Mouse (Mus musculus) lung, adult 2 months (tissue): ENCODE measurements around the gene Nos1ap. TPM values are rescaled to one million over a fixed set of nuclear protein-coding genes. Genes with fewer than 3 reads are reported as not detected.

Experiments used
- DNase-seq: peaks from one replicate; pipeline ENCODE4 v3.0.0; 2022
- H3K4me1 ChIP-seq: fragments of 200-500 bp; 2 replicates; pipeline ENCODE4 v1.6.1; 2011; ENCODE audit warnings: low read length; ENCODE audit not compliant: control insufficient read depth, insufficient read depth
- H3K4me3 ChIP-seq: fragments of 200-500 bp; replicated peaks from 2 replicates; pipeline ENCODE3; 2011; ENCODE audit warnings: low read depth, mild to moderate bottlenecking, control low read depth, low read length; ENCODE audit errors: extremely low read depth
- CTCF ChIP-seq: fragments of 200-500 bp; IDR thresholded peaks from 2 replicates; pipeline ENCODE4 v1.5.1; 2011; ENCODE audit warnings: mild to moderate bottlenecking, low read length, control low read depth; ENCODE audit not compliant: insufficient read depth
- POLR2A ChIP-seq: fragments of 200-500 bp; IDR thresholded peaks from 2 replicates; pipeline ENCODE4 v1.6.1; 2011; ENCODE audit warnings: low read depth, mild to moderate bottlenecking, control low read depth, low read length, borderline replicate concordance; ENCODE audit errors: extremely low read depth
- WGBS: fragments of 180-500 bp; shearing (Covaris S2); methylation state at CpG from one replicate; pipeline ENCODE4 v1.1.7; 2018; 5-methylcytosine and 5-hydroxymethylcytosine counted together
- polyA plus RNA-seq: library from polyadenylated mRNA; depleted of rRNA; stranded (reverse); fragments of >200 nt; gene quantifications from 2 replicates; pipeline ENCODE4 v1.2.3, GENCODE M21; 2012

Nos1ap gene
- polyA plus RNA-seq, 1 experiment: 17.7 TPM

DNA sequence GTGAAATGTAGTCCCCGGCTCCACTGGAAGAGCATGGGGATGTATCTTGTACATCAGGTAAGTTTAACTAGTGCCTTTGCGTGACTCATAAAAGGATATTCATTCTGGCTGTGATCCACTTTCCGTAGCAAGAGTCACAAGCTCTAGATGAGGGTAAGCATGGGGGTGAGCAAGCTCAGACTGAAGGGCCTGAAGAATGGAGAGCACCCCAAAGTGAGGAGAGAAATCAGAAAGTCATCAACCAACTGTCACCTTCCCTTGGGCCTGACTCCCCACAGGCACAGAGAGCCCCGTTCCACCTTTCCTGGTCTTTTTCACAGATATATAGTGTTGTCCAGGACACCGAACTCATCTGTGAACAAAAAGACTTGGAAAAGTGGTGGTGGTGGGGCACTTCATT lies 213.9 kb downstream of the Nos1ap start:
- no peak for TF ChIP-seq POLR2A
- TF ChIP-seq CTCF: no peak
- no peak for DNase-seq
- WGBS: 93% methylated on average over 5 of the region's 5 CpGs
- Histone ChIP-seq H3K4me1 (no peaks in the 10 kb centered on the region), H3K4me3 (no peak overlapping the region)

DNA sequence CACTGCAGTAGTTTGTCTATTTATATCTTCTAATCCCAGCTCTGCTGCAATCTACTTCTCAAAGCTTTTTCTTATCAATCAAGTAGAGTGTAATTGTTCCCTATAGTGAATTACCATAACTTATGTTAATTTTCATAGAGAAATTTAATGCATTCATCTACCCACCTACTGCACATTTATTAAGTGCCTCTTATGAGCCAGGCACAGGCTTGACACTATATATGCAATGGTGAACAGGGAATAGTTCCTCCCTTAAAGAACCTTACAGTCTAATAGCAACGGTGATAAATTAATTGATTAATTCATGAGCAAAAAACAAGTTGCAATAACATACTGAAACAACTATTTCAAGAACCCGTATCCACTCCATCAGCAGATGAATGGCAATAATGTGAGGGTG lies 215.9 kb downstream of the Nos1ap start:
- no peak for TF ChIP-seq CTCF
- TF ChIP-seq POLR2A: no peak
- Histone ChIP-seq H3K4me3 (no peak overlapping the region), H3K4me1 (no peaks in the 10 kb centered on the region)
- DNase-seq: no peak
- 93% methylated on average over 2 of the region's 2 CpGs for WGBS

DNA sequence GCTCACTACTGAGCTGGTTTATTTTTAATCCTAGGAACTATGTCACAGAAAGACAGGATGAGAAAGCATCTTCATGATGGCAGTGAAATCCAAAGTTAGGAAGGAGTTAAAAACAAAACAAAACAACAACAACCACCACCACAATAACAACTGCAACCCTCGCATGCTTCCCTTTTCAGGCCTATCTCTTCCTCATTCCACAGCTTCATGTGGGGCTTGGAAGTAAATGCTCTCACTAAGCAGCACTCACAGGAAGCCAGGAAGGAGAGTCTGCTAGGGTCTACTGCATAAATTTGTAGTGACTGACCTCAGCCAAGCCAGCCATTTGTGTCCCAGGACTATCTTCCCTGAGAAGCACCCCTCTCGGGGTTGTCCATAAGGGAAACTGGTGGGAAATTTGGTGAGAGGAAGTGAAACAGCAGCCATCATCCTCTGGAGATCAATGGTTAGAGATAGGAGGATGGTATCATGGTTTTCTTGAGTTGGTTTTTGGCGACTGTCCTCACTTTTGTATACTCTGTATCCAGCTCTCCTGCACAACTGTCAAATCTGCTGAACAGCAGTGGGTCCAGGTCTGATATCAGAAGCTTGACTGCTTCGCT lies 218.4 kb downstream of the Nos1ap start:
- no peak for DNase-seq
- Histone ChIP-seq H3K4me3 (no peak overlapping the region), H3K4me1 (no peaks in the 10 kb centered on the region)
- TF ChIP-seq CTCF (no peak), POLR2A (no peak)
- WGBS: 83% methylated on average over 4 of the region's 4 CpGs

DNA sequence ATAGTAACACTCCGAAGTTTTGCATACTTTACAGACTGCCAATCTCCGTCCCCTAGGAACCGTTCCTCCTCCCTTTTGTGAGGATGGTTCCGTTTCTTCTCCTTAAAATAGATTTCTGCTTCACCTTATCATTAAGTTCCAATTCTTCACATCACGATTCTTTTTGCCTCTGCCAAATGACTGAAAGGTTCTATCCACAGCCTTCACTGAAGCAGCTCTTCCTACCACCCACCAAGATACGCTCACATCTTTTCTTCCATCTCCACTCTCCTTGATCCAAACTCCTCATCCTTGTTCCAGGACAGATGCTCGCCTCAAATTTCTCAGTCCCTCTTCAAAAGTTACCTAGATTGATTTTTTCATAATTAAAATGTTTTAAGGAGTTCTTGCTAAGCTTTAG lies 220.8 kb downstream of the Nos1ap start:
- DNase-seq: no peak
- 85% methylated on average over 7 of the region's 7 CpGs for WGBS
- H3K4me1 ChIP-seq: no peaks in the 10 kb centered on the region
- no peak overlapping the region for H3K4me3 ChIP-seq
- TF ChIP-seq CTCF: no peak
- no peak for TF ChIP-seq POLR2A

DNA sequence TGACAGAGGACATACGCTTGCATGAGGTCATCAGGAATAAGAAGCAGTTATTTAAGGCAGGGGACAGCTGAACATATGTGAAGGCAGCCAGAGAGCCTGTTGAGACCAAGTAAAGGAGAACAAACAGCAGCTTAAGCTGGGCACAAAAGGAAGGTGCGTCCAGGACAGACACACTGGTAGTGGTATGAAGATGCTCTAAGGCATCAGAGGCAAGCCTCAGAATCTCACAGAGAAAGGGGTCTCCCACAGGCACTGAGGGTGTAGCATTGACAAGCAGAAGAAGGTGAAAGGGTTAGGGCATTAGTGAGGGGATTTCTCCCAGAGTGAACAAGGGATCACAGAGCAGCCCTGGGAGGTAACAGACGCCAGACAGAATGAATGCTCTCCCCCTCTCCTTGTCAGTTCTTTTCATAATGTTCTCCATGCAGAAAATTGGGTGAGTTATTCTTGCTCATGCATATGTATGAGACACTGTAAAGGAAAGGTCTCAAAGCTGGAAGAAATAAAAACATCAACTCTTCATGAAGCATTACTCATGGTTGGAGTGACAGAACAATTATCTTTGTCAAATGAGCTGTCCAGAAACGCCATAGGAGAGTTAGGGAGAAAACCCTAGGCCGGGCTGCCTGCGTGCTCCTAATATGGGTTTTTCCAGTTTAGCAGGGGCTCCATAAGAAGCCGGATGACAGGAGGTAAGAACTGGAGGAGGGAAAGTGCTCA lies 222.5 kb downstream of the Nos1ap start:
- no peak for DNase-seq
- TF ChIP-seq CTCF (no peak), POLR2A (no peak)
- Histone ChIP-seq H3K4me3 (no peak overlapping the region), H3K4me1 (no peaks in the 10 kb centered on the region)
- WGBS: 85% methylated on average over 7 of the region's 7 CpGs

DNA sequence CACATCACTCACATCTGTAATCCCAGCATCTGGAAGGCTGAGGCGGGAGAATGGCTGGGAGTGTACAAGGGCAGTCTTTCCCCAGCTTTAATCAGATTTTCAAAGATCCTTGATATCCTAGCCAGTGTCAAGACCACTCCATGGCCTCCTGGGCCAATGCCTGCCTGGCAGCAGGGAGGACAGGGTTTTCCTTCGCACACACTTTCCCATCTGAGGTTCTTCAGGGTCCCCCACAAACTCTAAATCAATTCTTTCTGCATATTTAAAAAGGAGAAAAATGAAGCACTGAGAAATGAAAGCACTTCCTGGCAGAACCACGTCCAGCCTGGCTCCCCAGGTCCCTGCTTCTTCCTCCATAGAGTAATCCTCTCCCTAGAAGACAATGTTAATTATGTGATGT lies 225.9 kb downstream of the Nos1ap start:
- WGBS: 87% methylated on average over 3 of the region's 3 CpGs
- H3K4me3 ChIP-seq: no peak overlapping the region
- no peak for TF ChIP-seq CTCF
- no peak for TF ChIP-seq POLR2A

DNA sequence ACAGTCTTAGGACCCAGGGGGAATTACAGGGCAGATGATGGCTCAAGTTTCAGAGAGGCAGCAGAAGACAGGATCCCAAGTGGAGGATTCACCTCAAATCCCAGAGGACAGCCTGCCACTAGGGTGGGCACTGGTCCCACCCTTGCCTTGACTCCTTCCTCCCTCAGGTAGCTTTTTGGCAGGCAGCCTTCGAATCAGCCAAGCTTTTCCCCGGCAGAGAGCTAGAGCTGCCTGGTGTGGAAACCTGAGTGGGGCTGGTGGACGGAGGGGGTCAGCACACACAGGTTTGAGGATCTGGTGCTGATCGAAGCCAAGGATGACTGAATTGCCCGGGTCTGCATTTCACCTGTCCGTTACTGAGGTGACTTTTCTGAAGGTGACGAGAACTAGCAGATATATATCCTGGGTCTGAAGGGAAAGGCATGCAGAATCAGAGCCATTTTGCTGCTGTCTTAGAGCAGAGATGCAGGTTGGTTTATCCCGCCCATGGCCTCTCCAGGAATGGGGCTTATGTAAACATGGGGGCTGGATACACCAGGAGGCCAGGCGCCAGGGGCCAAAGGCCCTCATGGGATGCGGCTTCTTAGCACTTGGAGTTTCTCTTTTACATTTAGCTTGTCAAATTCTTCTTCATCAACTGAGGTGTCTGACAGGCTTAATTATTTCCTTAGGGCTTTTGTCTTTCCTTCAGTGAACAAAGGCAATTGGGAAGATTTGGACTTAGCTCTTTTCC lies 229.3 kb downstream of the Nos1ap start:
- no peak for TF ChIP-seq CTCF
- no peak for TF ChIP-seq POLR2A
- no peak overlapping the region for H3K4me3 ChIP-seq
- H3K4me1 ChIP-seq: 0 out of 2 replicates have a peak, but pooled peaks cover 4% of the 10 kb centered on the region
- 71% methylated on average over 10 of the region's 10 CpGs for WGBS
- no peak for DNase-seq

More for the DNA sequence above, 225.9 kb downstream of the Nos1ap start:
- DNase-seq: no peak
- no peaks in the 10 kb centered on the region for H3K4me1 ChIP-seq

DNA sequence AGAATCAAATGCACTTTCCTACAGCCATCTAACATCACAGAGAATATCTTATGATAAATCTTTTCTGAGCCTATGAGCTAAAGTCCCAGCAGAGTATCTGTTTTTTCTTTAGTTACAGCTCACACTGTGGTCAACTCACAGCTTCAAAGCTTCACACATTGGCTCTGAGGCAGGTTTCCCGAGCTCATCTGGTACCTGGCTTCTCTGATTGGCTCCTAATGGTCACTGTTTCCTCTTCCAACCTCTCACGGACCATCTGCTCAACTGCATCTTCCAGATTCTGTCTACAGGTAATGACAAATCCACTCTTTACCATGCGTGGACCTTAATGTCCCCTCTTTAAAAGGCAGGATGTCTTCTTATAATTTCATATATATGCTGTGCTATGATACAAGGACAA lies 236.3 kb downstream of the Nos1ap start:
- 74% methylated on average over 3 of the region's 3 CpGs for WGBS
- peaks cover 6% of the 10 kb centered on the region; the same call in 1 of the 2 replicates for H3K4me1 ChIP-seq
- no peak for DNase-seq
- TF ChIP-seq CTCF (no peak), POLR2A (no peak)
- no peak overlapping the region for H3K4me3 ChIP-seq

DNA sequence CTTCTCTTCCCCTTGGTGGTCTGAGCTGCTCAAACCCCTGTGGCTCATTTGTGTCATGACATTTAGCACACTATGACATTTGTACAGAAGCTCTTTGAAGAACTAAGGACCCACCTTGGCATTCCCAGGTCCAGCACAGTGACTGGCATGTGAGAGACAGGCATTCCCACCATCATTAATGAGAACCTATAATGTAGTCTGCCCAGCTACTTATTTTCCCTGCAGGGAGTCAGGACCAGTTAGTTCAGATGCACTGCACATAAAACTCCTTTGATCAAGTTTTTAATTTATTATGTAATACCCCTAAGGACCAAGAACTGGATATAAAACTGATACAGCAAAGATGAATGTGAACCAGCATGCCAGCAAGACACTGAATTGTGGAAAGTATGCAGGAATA lies 238.6 kb downstream of the Nos1ap start:
- no peak for DNase-seq
- TF ChIP-seq POLR2A: no peak
- TF ChIP-seq CTCF: no peak
- peaks cover 6% of the 10 kb centered on the region for H3K4me1 ChIP-seq
- H3K4me3 ChIP-seq: no peak overlapping the region

DNA sequence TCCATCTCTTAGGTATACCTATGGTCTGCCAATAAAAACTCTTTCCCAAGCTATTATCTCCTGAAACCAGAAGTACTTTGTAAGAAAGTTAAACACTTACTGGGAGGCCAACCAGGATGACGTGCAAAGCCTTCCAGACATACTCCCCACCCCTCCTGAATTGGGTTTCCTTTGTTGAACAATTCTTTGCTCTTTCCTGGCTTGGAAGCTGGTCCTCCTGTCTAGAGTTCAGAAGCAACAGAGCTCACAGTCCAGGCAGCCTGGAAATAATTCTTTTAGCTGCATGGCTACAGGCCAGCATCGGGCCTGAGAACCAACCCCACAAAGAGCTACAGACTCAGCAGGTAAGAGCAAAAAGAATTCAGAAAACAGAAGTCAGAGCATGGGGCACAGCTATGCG lies 243.4 kb downstream of the Nos1ap start:
- no peak overlapping the region for H3K4me3 ChIP-seq
- TF ChIP-seq POLR2A: no peak
- TF ChIP-seq CTCF: no peak
- DNase-seq: no peak
- peaks cover 5% of the 10 kb centered on the region for H3K4me1 ChIP-seq
- 39% methylated on average over 3 of the region's 3 CpGs for WGBS
